Comparison of ENCODE assay signal across 24 mouse cellular contexts in the genomic region with DNA sequence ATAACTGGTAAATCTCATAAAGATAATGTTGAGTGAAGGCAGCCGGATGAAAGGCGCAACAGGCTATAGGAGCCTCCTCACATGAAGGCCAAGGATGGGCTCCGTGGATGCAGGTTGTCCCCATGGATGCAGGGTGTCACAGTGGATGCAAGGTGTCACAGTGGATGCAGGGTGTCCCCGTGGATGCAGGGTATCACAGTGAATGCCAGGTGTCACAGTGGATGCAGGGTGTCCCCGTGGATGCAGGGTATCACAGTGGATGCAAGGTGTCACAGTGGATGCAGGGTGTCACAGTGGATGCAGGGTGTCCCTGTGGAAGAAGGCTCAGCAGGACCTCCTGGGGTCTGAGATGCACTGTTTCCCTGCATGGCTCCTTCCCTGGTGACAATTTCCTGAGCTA. TPM values are rescaled to one million over a fixed set of nuclear protein-coding genes. Genes with fewer than 3 reads are reported as not detected.
"Had no signal": no experiment of that assay in that cellular context is flagged by ENCODE, and none has a peak within 500 bp of the region (broad histone marks: within the 10 kb centered on the region; RNA-seq: fewer than 3 reads in every experiment).

No protein-coding gene starts in this region.

- DNase-seq: gastrocnemius, adult 2 months; gastrocnemius, postnatal 10 days; gastrocnemius, postnatal 25 days; heart, adult 18-20 months; heart, postnatal 14 days; heart, postnatal 36 days; kidney, adult 11 months; kidney, adult 8-10 months; kidney, postnatal 10 days; kidney, postnatal 25 days; kidney, postnatal 4 days; liver had no signal

- H3K9me3 ChIP-seq: heart, embryonic 15.5 days; hindbrain, embryonic 13.5 days; hindbrain, embryonic 15.5 days; limb, embryonic 10.5 days; limb, embryonic 12.5 days had no signal

- H3K36me3 ChIP-seq: heart, embryonic 13.5 days; heart, embryonic 15.5 days; hindbrain, embryonic 13.5 days; hindbrain, embryonic 15.5 days; limb, embryonic 10.5 days; limb, embryonic 12.5 days had no signal

- H3K27me3 ChIP-seq: heart, embryonic 13.5 days; heart, embryonic 15.5 days; hindbrain, embryonic 13.5 days; hindbrain, embryonic 15.5 days had no signal

- H3K4me1 ChIP-seq: heart, embryonic 15.5 days had no signal

- H3K4me3 ChIP-seq: gastrocnemius, adult 2 months; heart, embryonic 13.5 days; heart, embryonic 15.5 days; hindbrain, embryonic 13.5 days; hindbrain, embryonic 15.5 days; layer of hippocampus, adult 2 months; left cerebral cortex, adult 2 months; limb, embryonic 10.5 days; limb, embryonic 12.5 days had no signal

- ATAC-seq: hindbrain, postnatal 0 days; intestine, embryonic 16.5 days had no signal

- H3K9ac ChIP-seq: heart, embryonic 13.5 days; heart, embryonic 15.5 days; hindbrain, embryonic 13.5 days; hindbrain, embryonic 15.5 days; limb, embryonic 12.5 days had no signal

- H3K27ac ChIP-seq: gastrocnemius, adult 2 months; heart, embryonic 13.5 days; heart, embryonic 15.5 days; hindbrain, embryonic 13.5 days; hindbrain, embryonic 15.5 days; hindbrain, postnatal 0 days; layer of hippocampus, adult 2 months; left cerebral cortex, adult 2 months; limb, embryonic 10.5 days; limb, embryonic 12.5 days had no signal

RNA-seq across cellular contexts. Expression of a gene that starts 44.3 kb away (rescaled TPM):
- total RNA-seq: gastrocnemius, adult 2 months; gastrocnemius, postnatal 25 days; granulocyte monocyte progenitor cell, adult 5-6 weeks; hematopoietic stem cell, adult 5-6 weeks had no signal
- polyA plus RNA-seq: limb, embryonic 10.5 days; limb, embryonic 12.5 days had no signal
